Mouse (Mus musculus) adrenal gland, postnatal 14 days (tissue): ENCODE measurements around the gene Cdh12. TPM values are rescaled to one million over a fixed set of nuclear protein-coding genes. Genes with fewer than 3 reads are reported as not detected.
"Not testable (repeated sequence)": the region's sequence is repeated elsewhere in the genome, so short reads cannot be mapped to it uniquely, and the experiment has no call there.

ENCODE experiments used
- DNase-seq: peaks from one replicate; pipeline ENCODE4 v3.0.0; 2021; ENCODE audit warnings: mixed read lengths
- long read RNA-seq, 2 experiments: library from polyadenylated mRNA; stranded (forward); transcript quantifications; one replicate each; pipeline ENCODE4 v2.0.0; 2021
- total RNA-seq: library from RNA; stranded (reverse); gene quantifications from 2 replicates; pipeline ENCODE4 v1.2.3, GENCODE M21; 2021

The Cdh12 gene
- 0.19 and 0.41 TPM in 2 replicates for total RNA-seq
- long read RNA-seq, experiment 1, partial matches to known transcripts, result 0 of 1 reads
- long read RNA-seq, experiment 1, other reads (novel, unspliced or antisense), result 1 of 1 reads
- long read RNA-seq, experiment 2, result 0 reads

GRCm38 (mm10) chr15:20448861-20449663 lies at the start of gene Cdh12:
TSS of gene Cdh12 (plus strand) at chr15:20449265.
- no peak for DNase-seq

DNA sequence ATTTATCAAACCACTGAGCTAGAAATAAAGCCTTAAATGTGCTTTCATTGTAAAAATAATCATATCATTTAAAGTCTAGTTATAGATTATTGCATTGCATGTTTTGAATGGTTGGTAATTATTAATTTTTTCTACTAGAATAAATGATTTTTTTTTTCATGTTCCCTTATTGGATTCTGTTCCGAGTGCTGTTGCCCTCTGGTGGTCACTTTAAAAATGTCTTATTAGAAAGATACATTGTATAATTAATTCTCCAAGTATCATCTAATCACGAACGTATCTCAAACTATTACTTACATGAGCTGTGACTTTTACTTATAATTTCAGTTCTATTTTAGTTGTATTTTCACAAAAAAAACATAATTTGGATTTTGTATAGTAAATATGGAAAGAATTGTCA lies 45.5 kb upstream of the Cdh12 start:
- no peak for DNase-seq

GRCm38 (mm10) chr15:20413397-20413796 lies 35.7 kb upstream of the Cdh12 start:
- DNase-seq, result no peak

DNA sequence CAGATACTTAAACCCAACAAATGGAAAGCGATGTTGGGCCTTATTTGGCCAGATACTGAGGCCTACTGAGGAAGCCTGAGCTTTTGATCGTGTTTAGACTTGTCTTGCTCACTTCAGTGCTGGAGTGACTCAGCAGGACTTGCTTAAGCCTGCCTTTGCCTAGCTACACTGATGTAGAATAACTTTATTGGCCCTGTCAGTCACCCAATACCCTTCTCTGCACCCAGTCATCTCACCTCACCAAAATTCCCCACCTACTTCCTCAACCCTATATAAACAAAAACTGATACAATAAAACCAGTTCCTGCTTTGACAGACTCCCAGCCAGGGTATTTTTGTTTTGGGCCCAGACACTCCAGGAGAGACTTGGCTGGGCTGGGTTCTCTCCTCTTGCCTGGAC lies 12.7 kb upstream of the Cdh12 start:
- no peak for DNase-seq

DNA sequence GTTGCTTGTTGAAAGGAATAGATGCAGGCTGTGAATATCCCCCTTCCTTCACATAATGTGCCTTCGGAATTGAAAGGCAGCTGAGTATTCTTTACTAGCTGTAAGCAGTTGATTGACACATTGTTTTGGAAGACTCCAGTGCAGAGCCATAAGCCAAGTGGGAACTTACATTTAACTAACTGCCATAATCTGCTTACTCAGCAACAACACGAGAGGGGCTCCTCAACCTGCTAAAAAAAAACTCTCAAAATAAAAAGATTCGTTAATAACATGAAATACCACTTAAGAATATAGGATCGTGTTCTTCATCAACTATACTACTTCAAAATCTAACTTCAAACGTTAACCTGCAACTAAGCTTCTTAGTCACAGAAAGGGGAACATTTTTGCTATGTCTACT lies 1.5 kb downstream of the Cdh12 start:
- DNase-seq, result no peak

- DNase-seq, result no peak
These were observed 9.4 kb downstream of the Cdh12 start for GRCm38 (mm10) chr15:20458508-20458907.

GRCm38 (mm10) chr15:20462500-20462899 lies 13.4 kb downstream of the Cdh12 start:
- no peak for DNase-seq

DNA sequence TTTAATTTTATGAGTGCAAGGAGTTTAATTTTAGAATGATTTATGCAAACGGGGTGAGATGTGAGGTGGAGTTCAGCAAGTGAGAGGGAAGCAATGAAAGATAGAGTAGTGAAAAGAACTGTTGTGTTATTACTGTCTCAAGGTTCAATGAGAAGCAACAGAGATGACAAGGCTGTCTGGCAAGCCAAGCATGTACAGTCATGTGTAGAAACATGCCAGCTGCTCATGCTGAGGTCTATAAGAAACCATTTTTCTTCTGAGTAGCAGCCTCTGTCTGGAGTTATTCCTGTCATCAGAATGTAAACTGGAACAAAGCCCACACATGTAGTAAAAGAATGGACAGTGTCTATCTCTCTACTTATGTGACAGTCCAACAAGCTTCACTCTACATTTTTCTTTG lies 14.5 kb downstream of the Cdh12 start:
- no peak for DNase-seq

GRCm38 (mm10) chr15:20550979-20551378 lies 101.9 kb downstream of the Cdh12 start:
- DNase-seq, result no peak

GRCm38 (mm10) chr15:20571012-20571411 lies 121.9 kb downstream of the Cdh12 start:
- DNase-seq, result no peak

DNA sequence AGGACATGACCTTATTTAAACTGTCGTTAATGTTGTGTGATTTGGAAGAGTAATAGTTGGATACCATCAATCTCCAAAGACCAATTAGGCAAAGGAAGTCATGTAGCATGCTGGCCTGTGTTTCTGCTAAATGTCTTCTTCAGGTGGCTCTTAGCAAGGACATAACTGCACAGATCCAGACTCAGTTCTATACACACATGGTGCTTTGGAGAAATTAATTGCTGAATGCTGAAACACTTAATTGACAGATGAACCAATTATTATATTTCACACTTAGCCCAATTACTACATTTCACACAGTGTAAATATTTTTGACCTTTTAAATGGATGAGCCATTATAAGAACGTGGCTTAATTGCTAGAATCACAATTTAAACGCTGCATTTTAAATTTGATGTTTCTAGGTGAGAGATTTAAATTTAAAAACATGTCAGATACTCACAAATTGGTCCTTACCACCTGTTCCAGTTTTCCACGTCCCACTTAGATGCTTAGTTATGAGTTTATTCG lies 133.6 kb downstream of the Cdh12 start:
- DNase-seq, result no peak

GRCm38 (mm10) chr15:20591599-20591998 lies 142.5 kb downstream of the Cdh12 start:
- DNase-seq, result no peak

GRCm38 (mm10) chr15:20605751-20606150 lies 156.7 kb downstream of the Cdh12 start:
- not testable (repeated sequence) for DNase-seq

- no peak for DNase-seq
These were observed 185.5 kb downstream of the Cdh12 start for GRCm38 (mm10) chr15:20634593-20634992.

GRCm38 (mm10) chr15:20639155-20639554 lies 190.1 kb downstream of the Cdh12 start:
- DNase-seq, result no peak

DNA sequence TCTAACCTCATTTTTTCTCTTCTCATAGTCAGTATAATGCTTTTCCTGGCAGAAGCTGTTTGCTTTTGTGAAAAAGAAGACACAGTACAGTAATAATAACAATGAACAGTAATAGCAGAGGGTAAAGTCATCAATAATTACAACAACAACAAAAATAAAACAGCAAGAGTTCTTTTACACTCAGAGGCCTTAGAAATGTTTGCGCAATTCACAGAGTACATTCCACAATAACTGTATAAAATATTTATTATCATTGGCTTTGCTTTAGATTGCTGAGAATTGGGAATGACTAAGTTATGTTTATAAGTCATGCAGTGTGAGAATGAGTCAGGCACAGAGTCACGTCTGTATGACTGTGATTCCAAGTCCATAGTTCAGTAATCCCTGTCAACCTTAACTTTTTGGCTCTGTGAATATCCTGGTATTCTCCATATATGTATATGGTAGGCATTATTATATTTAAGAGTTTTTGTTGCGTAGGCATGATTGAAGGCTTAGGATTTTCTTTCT lies 193.9 kb downstream of the Cdh12 start:
- no peak for DNase-seq

DNA sequence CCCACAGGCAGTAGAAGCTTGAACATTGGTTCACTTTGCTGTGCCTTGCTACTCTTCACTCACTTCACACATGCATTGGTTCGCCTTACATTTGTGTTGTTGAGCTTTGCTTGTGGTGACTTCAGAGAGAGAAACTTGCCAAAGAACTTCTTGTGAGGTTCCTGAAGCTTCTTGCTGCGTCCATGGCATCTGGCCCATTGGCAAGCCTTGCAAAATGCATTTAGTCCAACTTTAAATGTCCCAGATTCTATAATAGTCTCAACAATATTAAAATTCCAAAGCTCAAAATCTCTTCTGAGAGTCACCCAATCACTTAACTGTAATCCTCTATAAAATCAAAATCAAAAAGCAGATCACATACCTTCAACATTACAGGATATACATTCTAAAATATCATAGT lies 211.2 kb downstream of the Cdh12 start:
- no peak for DNase-seq

DNA sequence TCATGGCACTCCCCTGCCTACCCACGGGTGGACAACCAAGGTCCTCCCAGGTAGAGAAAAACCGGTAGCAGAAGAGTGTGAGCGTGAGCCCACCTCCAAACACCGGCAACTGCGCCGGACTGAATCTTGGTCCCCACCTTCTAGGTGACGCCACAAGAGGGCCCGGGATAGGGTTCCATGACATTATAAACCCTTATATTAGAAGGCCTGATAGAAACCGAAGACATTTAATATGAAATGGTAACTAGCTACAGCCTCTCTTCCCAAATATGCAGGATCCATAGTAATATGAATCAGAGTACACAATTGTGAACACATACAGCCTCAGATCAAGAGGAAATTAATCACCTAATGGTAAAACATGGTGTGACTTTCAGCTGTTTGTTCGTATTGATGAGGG lies 217.6 kb downstream of the Cdh12 start, which contains the start of gene Acot10:
TSS of gene Acot10 (minus strand) at position 101 of the 400 bp plus-strand sequence.
- DNase-seq, result no peak

DNA sequence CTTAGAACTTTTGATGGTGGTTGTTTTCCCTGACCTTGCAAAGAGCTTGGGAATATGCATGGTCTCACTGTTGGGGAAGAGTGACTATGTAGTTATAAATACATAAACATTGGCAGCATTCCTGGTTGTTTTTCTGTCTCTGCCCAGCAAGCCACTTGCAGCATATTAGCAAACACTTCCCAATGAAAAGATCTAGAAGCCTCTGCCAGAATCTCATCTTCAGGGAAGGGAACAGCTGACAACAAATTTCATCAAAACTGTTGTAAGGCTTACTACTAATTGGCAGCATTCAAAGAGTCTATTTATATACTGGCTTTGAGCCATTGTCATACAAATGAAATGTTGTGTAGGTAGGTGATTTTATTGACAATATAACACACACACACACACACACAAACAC lies 218.3 kb downstream of the Cdh12 start:
- no peak for DNase-seq

- no peak for DNase-seq
These were observed 218.9 kb downstream of the Cdh12 start for GRCm38 (mm10) chr15:20667989-20668388.

DNA sequence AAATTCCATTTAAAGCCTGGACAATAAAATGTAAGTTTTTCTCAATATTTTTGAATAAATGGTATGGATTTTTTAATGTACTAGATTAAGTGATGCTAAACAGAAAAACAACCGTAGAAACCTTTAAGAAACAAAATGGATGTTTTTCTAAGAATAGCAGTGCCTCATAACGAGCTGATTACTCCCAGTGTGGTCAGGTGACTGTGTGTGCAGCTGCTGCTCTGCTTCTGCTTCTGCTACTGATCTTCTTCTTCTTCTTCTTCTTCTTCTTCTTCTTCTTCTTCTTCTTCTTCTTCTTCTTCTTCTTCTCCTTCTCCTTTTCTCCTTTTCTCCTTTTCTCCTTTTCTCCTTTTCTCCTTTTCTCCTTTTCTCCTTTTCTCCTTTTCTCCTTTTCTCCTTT lies 220.4 kb downstream of the Cdh12 start:
- not testable (repeated sequence) for DNase-seq

DNA sequence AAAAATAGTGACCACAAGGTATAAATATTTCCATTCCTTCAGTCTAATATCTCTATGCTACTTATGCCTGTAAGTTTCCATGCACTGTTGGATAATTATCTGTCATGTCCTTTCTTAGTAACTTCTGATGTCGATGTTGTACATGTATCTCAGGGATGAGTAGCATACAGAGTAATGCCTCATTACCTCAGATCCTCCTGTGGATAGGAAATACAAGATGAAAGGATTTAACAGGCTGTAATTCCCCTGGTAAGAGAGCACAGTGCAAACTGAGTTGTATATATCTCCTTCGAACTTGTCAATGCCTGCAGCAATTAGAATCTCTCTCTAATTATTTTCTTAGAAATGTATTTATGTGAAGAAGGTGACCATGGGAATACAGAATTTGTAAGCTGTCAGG lies 233.7 kb downstream of the Cdh12 start:
- no peak for DNase-seq

DNA sequence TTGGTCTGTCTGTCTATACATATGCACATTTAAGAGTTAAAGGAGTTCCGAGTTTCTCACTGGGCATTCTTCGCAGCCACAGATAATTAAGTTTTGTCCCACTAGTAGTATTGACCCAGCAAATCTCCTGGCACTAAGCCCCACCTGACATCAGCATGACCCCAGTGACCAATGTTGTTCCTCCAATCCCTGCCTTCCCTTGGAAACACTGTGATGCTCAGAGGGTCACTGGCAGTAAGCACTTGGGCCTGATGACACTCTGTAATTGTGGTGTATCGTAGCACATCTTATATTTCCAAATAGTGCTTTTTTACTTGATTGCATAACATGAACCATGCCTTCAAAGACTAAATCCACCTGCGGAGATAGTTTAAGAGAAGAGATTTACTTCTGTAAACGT lies 235.1 kb downstream of the Cdh12 start:
- no peak for DNase-seq

GRCm38 (mm10) chr15:20696229-20696628 lies 247.2 kb downstream of the Cdh12 start:
- DNase-seq, result no peak
